Mouse (Mus musculus): ENCODE measurements around the gene Samd10.

The Samd10 gene

DNA sequence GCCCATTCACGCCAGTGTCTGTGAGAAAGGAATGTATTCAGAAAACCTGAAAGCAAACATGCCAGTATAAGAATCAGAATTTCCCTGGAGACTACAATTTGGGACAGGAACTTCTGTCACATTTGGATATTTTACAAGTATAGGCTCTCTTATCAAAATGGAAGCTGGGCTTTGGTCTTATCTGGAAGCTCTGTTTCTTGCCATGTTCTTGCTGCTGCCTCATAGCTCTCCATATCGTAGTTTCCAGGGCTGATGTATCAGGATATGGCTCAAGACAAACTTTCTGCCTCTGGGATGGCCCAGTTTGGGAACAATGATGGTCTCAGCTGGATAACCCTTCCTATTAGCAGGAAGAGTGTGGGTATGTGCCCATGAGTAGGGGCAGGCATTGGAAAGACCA is 22.4 kb downstream of the Samd10 start:
- no peak for DNase-seq

DNA sequence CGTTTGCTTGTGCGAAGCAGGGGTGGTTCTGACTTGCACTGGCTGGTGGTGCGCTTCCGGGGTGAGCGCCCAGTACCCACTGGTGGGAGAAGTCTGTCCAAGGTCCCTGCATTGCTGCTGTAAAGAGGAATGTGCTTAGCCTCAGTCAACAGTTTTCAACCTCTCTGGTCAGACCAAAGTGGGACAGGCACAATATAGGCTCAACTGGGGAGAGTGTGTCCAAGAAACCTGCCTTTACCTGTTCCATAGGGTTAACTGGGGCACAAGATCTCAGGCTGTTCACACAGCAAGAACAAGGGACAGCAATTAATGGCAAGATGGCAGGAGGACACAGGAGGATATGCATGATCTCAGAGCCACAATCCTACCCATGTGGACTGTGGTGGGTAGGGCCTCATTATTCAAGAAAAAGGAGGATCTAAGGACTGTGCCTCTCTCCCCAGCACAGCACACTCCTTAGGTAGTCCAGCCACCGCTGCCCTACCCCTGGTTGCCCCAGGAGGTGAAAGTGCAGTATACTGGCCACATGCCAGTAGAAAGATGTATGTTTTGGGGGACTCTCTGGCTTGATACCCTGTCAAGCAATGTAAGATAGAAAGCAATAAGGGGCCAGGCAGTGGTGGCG is 24.0 kb downstream of the Samd10 start:
- no peak for DNase-seq

DNA sequence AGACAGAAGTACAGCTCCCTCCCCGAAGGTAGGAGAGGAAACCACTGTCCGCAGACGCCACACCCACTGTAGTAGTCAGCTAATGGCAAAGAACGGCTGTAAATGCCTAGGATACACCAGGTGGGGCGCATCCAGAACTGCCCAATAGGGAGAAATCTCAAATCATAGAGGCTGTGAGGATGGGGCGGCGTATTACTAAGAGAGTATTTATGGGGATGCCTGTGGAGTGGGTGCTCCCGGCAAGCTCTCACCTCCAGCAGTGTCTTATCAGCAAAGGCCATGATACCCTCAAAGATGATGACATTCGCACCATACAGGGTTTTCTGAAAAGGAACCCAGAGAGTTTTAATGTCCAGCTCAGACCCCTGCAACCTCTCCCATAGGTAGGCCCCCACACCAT is 25.1 kb downstream of the Samd10 start:
- no peak for DNase-seq

DNA sequence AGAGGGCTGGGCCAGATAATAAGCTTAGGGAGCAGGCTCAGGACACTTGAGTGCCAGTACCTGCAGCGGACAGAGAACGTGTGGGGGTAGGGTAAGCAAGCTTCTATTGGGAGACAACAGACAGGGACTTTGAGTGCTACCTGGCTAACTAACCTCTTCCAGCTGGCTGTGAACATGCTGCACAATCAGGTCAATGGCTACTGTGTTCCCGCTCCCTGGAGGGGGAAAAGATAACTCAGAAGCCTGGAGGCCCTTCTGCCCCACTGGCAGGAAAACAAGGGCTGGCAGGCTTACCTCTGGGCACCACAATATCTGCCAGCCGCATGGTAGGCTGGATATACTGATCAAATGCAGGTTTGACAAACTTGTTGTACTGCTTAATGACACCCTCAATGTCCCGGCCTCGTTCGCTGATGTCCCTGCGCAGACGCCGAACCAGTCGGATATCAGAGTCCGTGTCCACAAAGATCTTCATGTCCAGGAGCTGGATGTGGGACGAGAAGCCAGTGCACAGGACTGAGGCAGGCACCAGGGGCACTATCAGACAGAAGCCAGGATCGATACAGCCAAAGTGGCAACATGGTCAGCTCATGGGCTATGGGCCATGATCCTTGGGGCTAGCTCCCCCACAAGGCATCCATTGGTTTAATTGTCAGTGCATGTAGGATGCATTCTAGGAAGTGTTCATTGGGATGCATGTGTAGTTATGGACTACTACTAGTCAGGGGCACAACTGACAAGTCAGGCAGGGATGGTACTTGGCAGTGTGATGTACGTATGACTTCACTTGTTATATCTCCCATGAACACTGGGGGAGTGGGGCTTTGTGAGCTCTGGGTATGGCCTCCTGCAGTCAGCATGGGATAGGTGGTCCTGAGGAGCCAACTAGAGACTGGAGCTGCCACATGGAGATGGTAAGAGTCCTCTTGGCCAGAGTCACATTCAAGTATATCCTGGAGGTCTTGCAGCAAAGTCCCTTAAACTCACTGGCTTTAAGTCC is 25.8 kb downstream of the Samd10 start:
- DNase-seq: no peak

GRCm38 (mm10) chr2:181571941-181572670 is 26.9 kb downstream of the Samd10 start:
- DNase-seq: no peak

GRCm38 (mm10) chr2:181570921-181571595 is 28.0 kb downstream of the Samd10 start:
- DNase-seq: peak; percentile 73

- no peak for DNase-seq
Measured at GRCm38 (mm10) chr2:181570375-181570774, 28.6 kb downstream of the Samd10 start.

- DNase-seq: no peak
Measured at GRCm38 (mm10) chr2:181569856-181570255, 29.2 kb downstream of the Samd10 start.

DNA sequence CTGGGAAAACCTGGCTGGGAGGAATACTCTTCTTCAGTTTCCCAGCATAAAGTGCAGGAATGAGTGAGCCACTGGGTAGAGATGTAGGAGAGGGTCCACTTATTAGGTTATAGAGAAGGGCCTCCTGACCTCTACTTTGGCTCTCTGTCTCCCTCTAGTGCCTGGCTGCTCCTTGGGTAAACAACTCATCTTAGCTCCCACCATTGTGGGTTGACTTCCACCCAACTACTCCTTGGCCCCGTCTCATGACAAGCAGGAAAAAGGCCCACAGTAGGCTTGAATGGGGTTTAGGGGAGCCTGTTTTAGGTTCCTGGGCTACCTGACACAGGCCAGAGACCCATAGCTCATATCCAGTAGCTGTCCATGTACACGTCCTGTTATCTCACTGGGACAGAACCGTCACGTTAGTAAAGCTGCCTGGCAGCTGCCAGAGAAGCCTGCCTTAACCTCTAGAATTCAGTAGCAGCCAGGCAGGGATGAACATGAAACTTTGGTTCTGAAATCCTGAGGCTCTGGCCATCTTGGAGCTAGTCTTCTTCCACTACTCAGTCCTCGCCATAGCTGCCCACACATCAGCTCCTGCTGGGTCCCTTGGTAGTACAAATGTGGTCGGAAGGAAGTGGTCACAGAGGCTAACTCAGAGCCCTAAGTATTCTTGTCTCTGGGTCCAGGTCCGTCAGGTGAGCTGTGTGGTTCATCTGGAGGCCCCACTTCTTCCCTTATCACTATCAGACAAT is 30.6 kb downstream of the Samd10 start:
- no peak for DNase-seq

- DNase-seq: no peak
Measured at GRCm38 (mm10) chr2:181567338-181567737, 31.7 kb downstream of the Samd10 start.

- DNase-seq: no peak
Measured at GRCm38 (mm10) chr2:181553772-181554171, 45.2 kb downstream of the Samd10 start.

DNA sequence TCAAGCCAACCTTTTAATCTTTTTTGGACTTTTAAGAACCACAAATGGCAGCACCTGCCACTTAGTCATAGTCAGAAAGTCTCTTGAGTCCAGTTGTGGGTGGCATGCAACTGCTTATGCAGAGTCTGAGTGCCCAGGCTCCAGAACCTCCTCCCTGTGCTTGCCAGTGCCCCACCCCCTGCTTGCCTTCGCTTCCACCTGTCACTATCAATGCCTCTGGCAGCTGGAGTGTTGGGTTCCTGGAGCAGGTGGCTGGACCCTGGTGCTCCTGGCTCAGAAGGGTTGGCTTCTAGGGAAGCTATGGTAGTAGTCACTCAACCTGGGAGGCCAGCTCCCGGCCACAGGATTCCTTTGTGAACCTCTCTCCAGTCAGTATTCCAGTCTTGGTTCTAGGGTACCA is 48.8 kb downstream of the Samd10 start:
- DNase-seq: no peak

- no peak for DNase-seq
Measured at GRCm38 (mm10) chr2:181548682-181549081, 50.3 kb downstream of the Samd10 start.

DNA sequence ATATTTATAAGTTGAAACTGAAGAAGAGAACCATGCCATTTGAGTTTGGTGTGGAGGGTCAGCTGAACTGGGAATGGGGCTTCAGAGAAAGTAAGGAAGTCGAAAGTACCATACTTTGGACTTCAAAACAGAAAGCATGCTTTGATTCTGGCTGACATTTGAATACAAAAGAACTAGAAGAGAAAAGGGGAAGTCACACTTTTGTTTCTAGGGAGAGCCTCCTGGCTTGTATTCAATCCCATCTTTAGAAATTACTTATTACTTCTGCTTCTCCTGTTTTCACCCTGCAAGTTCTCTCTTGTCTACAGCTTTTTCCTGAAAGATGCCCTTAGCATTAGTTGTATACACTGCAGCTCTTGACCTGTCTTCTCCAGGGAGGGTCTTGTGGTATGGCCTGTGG is 50.8 kb downstream of the Samd10 start:
- DNase-seq: no peak

GRCm38 (mm10) chr2:181546142-181546541 is 52.9 kb downstream of the Samd10 start:
- no peak for DNase-seq

All from cerebellum, adult 11 months (tissue).